Mouse (Mus musculus): ENCODE results near the gene Fkbp8.

GRCm38 (mm10) chr8:70534281-70534680 is 6.8 kb downstream of the Fkbp8 start:
- TF ChIP-seq CTCF (IDR thresholded peaks at IDR 0.05; ENCODE audit: low read depth): no peak
- no peak for TF ChIP-seq EP300 (IDR thresholded peaks at IDR 0.05; ENCODE audit: low read depth)
